Mouse (Mus musculus) limb, embryonic 10.5 days (tissue): ENCODE results near the gene Prickle3. TPM values are rescaled to one million over a fixed set of nuclear protein-coding genes. Genes with fewer than 3 reads are reported as not detected.
"Not testable (repeated sequence)": the region's sequence is repeated elsewhere in the genome, so short reads cannot be mapped to it uniquely, and the experiment has no call there.

Experiments used
- DNase-seq: peaks from one replicate; pipeline ENCODE4 v3.0.0-alpha.2; 2017; ENCODE audit warnings: low spot score
- H3K27ac ChIP-seq: fragments of 300-500 bp; sonication (generic); 2 replicates; pipeline ENCODE4 v1.5.1; 2016; ENCODE audit warnings: mild to moderate bottlenecking
- H3K27me3 ChIP-seq: fragments of 300-500 bp; sonication (generic); 2 replicates; pipeline ENCODE4 v1.6.1; 2016; ENCODE audit warnings: low read depth, mild to moderate bottlenecking; ENCODE audit not compliant: poor library complexity, severe bottlenecking
- H3K36me3 ChIP-seq: fragments of 300-500 bp; sonication (generic); 2 replicates; pipeline ENCODE4 v1.6.1; 2016; ENCODE audit warnings: mild to moderate bottlenecking, moderate library complexity
- H3K4me1 ChIP-seq: fragments of 300-500 bp; sonication (generic); 2 replicates; pipeline ENCODE4 v1.6.1; 2016
- H3K4me3 ChIP-seq: fragments of 300-500 bp; sonication (generic); 2 replicates; pipeline ENCODE4 v1.5.1; 2016; ENCODE audit warnings: mild to moderate bottlenecking, moderate library complexity
- H3K9me3 ChIP-seq: fragments of 300-500 bp; sonication (generic); replicated peaks from 2 replicates; pipeline ENCODE4 v1.6.1; 2016; ENCODE audit warnings: mild to moderate bottlenecking
- WGBS: fragments of 180-500 bp; shearing (Covaris S2); methylation state at CpG from one replicate; pipeline ENCODE4 v1.1.7; 2016; 5-methylcytosine and 5-hydroxymethylcytosine counted together
- polyA plus RNA-seq: library from polyadenylated mRNA; unstranded; fragments of >200 nt; fragmentation: Nextera tagmentation; extraction: Ambion mirVana; gene quantifications from 2 replicates; pipeline ENCODE4 v1.2.1, GENCODE M21; 2016

Prickle3 gene
- polyA plus RNA-seq, 1 experiment from 2014 or later: 9.1 TPM

- WGBS: 30% methylated on average over 10 of the region's 10 CpGs
- Histone ChIP-seq H3K36me3 (no peaks in the 10 kb centered on the region), H3K4me1 (peaks cover 12% of the 10 kb centered on the region), H3K9me3 (no peaks in the 10 kb centered on the region), H3K27me3 (no peaks in the 10 kb centered on the region), H3K4me3 (peak overlapping the region; percentile 40), H3K27ac (peak overlapping the region; percentile 73)
- DNase-seq: no peak
Measured at GRCm38 (mm10) chrX:7675001-7675380, 17.9 kb downstream of the Prickle3 start.

GRCm38 (mm10) chrX:7678986-7679385 lies 21.9 kb downstream of the Prickle3 start:
- Histone ChIP-seq H3K27me3 (peaks cover 4% of the 10 kb centered on the region; the same call in 1 of the 2 replicates), H3K9me3 (no peaks in the 10 kb centered on the region), H3K4me1 (peaks cover 6% of the 10 kb centered on the region), H3K4me3 (no peak overlapping the region), H3K36me3 (no peaks in the 10 kb centered on the region), H3K27ac (no peak overlapping the region)
- DNase-seq: no peak
- 42% methylated on average over 3 of the region's 3 CpGs for WGBS

GRCm38 (mm10) chrX:7679405-7680056 lies 22.5 kb downstream of the Prickle3 start:
- 14% methylated on average over 27 of the region's 27 CpGs for WGBS

DNA sequence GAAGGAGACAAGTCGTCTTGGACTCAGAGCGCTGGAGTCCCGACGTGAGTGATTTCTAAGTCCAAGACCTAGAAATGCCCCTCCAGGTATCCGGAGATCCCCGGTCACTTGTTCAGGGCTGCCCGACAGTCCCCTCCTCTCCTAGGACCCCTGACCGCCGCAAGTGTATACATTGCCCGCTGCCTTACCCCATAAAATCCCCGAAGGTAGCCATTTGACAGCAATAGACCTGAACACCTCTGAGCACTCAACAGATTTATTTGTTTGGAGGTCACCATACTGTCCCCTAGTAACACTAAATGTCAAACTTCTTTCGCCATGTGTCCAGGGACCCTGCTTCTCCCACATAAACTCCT lies 23.0 kb downstream of the Prickle3 start:
- H3K4me3 ChIP-seq: peak overlapping the region; percentile 45
- H3K36me3 ChIP-seq: no peaks in the 10 kb centered on the region
- no peaks in the 10 kb centered on the region for H3K9me3 ChIP-seq
- H3K27me3 ChIP-seq: peaks cover 4% of the 10 kb centered on the region; the same call in 1 of the 2 replicates
- H3K27ac ChIP-seq: peak overlapping the region; percentile 36; the same call in 1 of the 2 replicates
- WGBS: 12% methylated on average over 12 of the region's 12 CpGs
- no peak for DNase-seq
- H3K4me1 ChIP-seq: no peaks in the 10 kb centered on the region

More at GRCm38 (mm10) chrX:7679405-7680056, 22.5 kb downstream of the Prickle3 start:
- peaks cover 4% of the 10 kb centered on the region; the same call in 1 of the 2 replicates for H3K27me3 ChIP-seq
- peak overlapping the region; percentile 36; the same call in 1 of the 2 replicates for H3K27ac ChIP-seq
- 0 out of 2 replicates have a peak, but pooled peaks cover under 1% of the 10 kb centered on the region for H3K4me1 ChIP-seq
- H3K9me3 ChIP-seq: no peaks in the 10 kb centered on the region
- DNase-seq: peak; percentile 90
- no peaks in the 10 kb centered on the region for H3K36me3 ChIP-seq
- peak overlapping the region; percentile 45 for H3K4me3 ChIP-seq

DNA sequence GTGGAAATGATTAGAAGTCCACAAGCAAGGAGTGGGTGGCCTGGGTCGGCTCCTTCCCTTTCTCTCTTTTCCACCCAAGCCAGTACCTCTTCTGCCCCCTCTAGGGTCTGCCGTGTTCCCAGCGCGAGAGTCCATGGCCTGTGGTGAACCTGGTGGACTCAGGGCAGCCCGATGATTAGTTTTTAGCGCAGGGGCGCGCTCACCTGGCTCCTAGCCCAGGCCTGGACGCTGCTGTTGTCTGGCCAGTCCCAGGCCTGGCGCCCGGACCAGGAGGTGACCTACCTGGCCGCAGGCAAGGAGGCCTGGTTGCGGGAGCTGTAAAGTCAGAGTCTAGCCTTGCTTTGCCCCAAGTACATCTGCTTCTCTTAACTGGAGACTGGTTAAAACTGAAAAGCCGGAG lies 23.8 kb downstream of the Prickle3 start, which contains the start of gene Magix:
TSS of gene Magix (minus strand) at position 388 of the 400 bp plus-strand sequence.
- no peaks in the 10 kb centered on the region for H3K4me1 ChIP-seq
- WGBS: 67% methylated on average over 14 of the region's 14 CpGs
- peak within 1 kb of the TSS; percentile 36; the same call in 1 of the 2 replicates for H3K27ac ChIP-seq
- no peaks in the 10 kb centered on the region for H3K9me3 ChIP-seq
- peak within 1 kb of the TSS; percentile 45 for H3K4me3 ChIP-seq
- no peak for DNase-seq
- H3K36me3 ChIP-seq: no peaks in the 10 kb centered on the region
- peaks cover 4% of the 10 kb centered on the region; the same call in 1 of the 2 replicates for H3K27me3 ChIP-seq

DNA sequence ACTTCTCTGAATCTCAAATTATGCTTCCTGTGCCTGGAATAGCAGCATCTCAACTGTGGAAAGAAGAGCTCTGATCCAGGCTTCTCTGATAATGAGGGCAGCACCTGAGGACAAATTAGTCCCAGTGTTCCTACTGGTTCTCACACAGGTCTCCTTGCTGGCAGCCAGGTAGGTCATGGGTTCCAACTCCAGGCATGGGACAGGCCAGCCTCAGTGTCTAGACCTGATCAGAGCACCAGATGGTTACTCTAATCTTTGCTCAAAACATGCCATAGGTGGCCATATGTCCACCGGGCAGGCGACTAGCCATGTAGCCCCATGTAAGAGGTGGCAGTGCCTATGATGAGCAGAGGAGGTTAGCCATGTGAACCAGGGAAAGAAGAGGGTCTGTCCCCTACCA lies 31.3 kb downstream of the Prickle3 start:
- Histone ChIP-seq H3K4me1 (no peaks in the 10 kb centered on the region), H3K4me3 (no peak overlapping the region), H3K27ac (no peak overlapping the region), H3K27me3 (no peaks in the 10 kb centered on the region), H3K36me3 (no peaks in the 10 kb centered on the region), H3K9me3 (no peaks in the 10 kb centered on the region)
- DNase-seq: no peak
- 89% methylated on average over 2 of the region's 2 CpGs for WGBS

- DNase-seq: no peak
- Histone ChIP-seq H3K27ac (no peak overlapping the region), H3K4me1 (no peaks in the 10 kb centered on the region), H3K27me3 (no peaks in the 10 kb centered on the region), H3K9me3 (no peaks in the 10 kb centered on the region), H3K4me3 (no peak overlapping the region), H3K36me3 (no peaks in the 10 kb centered on the region)
- 67% methylated on average over 3 of the region's 3 CpGs for WGBS
Measured at GRCm38 (mm10) chrX:7690486-7690885, 33.4 kb downstream of the Prickle3 start.

GRCm38 (mm10) chrX:7692862-7693261 lies 35.8 kb downstream of the Prickle3 start:
- H3K9me3 ChIP-seq: no peaks in the 10 kb centered on the region
- DNase-seq: no peak
- H3K4me3 ChIP-seq: no peak overlapping the region
- 37% methylated on average over 4 of the region's 4 CpGs for WGBS
- no peaks in the 10 kb centered on the region for H3K27me3 ChIP-seq
- no peaks in the 10 kb centered on the region for H3K36me3 ChIP-seq
- H3K27ac ChIP-seq: no peak overlapping the region
- no peaks in the 10 kb centered on the region for H3K4me1 ChIP-seq

GRCm38 (mm10) chrX:7696520-7696919 lies 39.5 kb downstream of the Prickle3 start:
- Histone ChIP-seq H3K4me3 (peak overlapping the region; percentile 65), H3K36me3 (peaks cover 32% of the 10 kb centered on the region), H3K9me3 (no peaks in the 10 kb centered on the region), H3K4me1 (0 out of 2 replicates have a peak, but pooled peaks cover 4% of the 10 kb centered on the region), H3K27ac (no peak overlapping the region), H3K27me3 (no peaks in the 10 kb centered on the region)
- no peak for DNase-seq
- 39% methylated on average over 6 of the region's 6 CpGs for WGBS

DNA sequence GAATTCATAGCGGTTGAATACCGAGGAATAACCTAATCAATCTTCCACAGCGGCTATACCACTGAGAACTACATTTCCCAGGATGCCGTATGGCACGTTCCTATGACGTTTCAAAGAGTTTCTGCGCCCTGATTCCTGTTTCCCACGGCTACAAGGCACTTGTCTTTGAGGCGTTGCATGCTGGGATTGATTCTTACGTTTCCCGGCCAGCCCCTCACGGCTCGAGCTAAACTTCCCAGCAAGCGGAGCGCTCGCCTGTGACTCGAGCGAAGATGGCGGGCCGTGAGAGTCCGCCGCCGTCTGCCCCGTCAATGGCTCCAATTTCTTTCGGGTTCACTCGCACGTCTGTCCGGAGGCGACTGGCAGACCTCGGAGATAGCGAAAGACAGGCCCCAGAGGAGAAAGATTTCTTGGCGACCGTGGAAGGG lies 39.9 kb downstream of the Prickle3 start, which contains the start of gene Gpkow:
TSS of gene Gpkow (plus strand) at position 178 of the 428 bp plus-strand sequence.
- H3K4me1 ChIP-seq: 0 out of 2 replicates have a peak, but pooled peaks cover 4% of the 10 kb centered on the region
- peak; percentile 74 for DNase-seq
- H3K9me3 ChIP-seq: no peaks in the 10 kb centered on the region
- peak within 1 kb of the TSS; percentile 65 for H3K4me3 ChIP-seq
- H3K27ac ChIP-seq: peak within 1 kb of the TSS; percentile 74
- 10% methylated on average over 33 of the region's 33 CpGs for WGBS
- H3K36me3 ChIP-seq: peaks cover 36% of the 10 kb centered on the region
- H3K27me3 ChIP-seq: no peaks in the 10 kb centered on the region

DNA sequence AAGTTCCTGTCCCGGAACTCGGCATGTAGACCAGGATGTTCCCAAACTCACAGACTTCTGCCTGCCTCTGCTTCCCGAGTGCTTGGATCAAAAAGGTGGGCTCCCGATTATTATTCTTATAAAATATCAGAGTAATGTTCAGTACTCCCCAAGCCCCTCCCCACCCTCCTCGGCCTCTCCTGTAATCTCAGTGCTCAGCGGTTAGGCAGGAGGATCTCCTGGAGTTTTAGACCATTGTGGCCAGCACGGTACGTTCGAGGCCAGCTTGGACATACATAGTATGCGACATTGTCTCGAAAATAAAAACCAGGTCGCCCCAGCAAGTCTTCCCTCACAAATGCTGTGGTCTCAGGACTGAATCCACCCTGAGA lies 56.7 kb downstream of the Prickle3 start:
- H3K27me3 ChIP-seq, H3K4me1 ChIP-seq, H3K9me3 ChIP-seq, DNase-seq: not testable (repeated sequence)
- Histone ChIP-seq H3K27ac (peak overlapping the region; percentile 66; the same call in 1 of the 2 replicates), H3K36me3 (peaks cover 12% of the 10 kb centered on the region), H3K4me3 (peak overlapping the region; percentile 48)
- 23% methylated on average over 6 of the region's 12 CpGs for WGBS

- Histone ChIP-seq H3K27ac (peak within 1 kb of the TSS; percentile 74), H3K4me3 (peak within 1 kb of the TSS; percentile 48)
- H3K36me3 ChIP-seq, H3K4me1 ChIP-seq, H3K27me3 ChIP-seq, H3K9me3 ChIP-seq: not testable (repeated sequence)
- DNase-seq: peak; percentile 82
- 17% methylated on average over 45 of the region's 60 CpGs for WGBS
Measured at GRCm38 (mm10) chrX:7714135-7714899, 57.3 kb downstream of the Prickle3 start, which contains the start of gene Wdr45. Gene Wdr45 (plus strand): TSS chrX:7714333.

GRCm38 (mm10) chrX:7716058-7716457 lies 59.0 kb downstream of the Prickle3 start:
- H3K4me1 ChIP-seq, H3K36me3 ChIP-seq, H3K27ac ChIP-seq, H3K4me3 ChIP-seq, H3K27me3 ChIP-seq, DNase-seq, H3K9me3 ChIP-seq: not testable (repeated sequence)
- 31% methylated on average over 1 of the region's 1 CpGs for WGBS
